Mouse (Mus musculus): ENCODE results near the gene Arhgef12. TPM values are rescaled to one million over a fixed set of nuclear protein-coding genes. Genes with fewer than 3 reads are reported as not detected.

The Arhgef12 gene
- polyA plus RNA-seq, 1 experiment: 6.9 TPM

- Histone ChIP-seq H3K27me3 (ENCODE audit: control insufficient read depth, insufficient read depth, low read length) (no peaks in the 10 kb centered on the region), H3K4me1 (ENCODE audit: control insufficient read depth, insufficient read depth, low read length) (no peaks in the 10 kb centered on the region), H3K36me3 (ENCODE audit: control insufficient read depth, insufficient read depth, low read length) (no peaks in the 10 kb centered on the region), H3K4me3 (ENCODE audit: control insufficient read depth, low read depth, low read length) (no peak overlapping the region), H3K27ac (ENCODE audit: control insufficient read depth, insufficient read depth, low read depth, low read length) (no peak overlapping the region)
- TF ChIP-seq POLR2A (IDR thresholded peaks at IDR 0.05; ENCODE audit: control insufficient read depth, low read depth, low read length) (no peak), CTCF (IDR thresholded peaks at IDR 0.05; ENCODE audit: control insufficient read depth, insufficient read depth, insufficient replicate concordance, low read depth, low read length) (no peak)
Measured at GRCm38 (mm10) chr9:43074611-43075010, 32.4 kb downstream of the Arhgef12 start.

- no peaks in the 10 kb centered on the region for H3K27me3 ChIP-seq (ENCODE audit: control insufficient read depth, insufficient read depth, low read length)
- no peak overlapping the region for H3K27ac ChIP-seq (ENCODE audit: control insufficient read depth, insufficient read depth, low read depth, low read length)
- TF ChIP-seq CTCF (IDR thresholded peaks at IDR 0.05; ENCODE audit: control insufficient read depth, insufficient read depth, insufficient replicate concordance, low read depth, low read length) (no peak), POLR2A (IDR thresholded peaks at IDR 0.05; ENCODE audit: control insufficient read depth, low read depth, low read length) (no peak)
- no peaks in the 10 kb centered on the region for H3K36me3 ChIP-seq (ENCODE audit: control insufficient read depth, insufficient read depth, low read length)
- no peak overlapping the region for H3K4me3 ChIP-seq (ENCODE audit: control insufficient read depth, low read depth, low read length)
- no peaks in the 10 kb centered on the region for H3K4me1 ChIP-seq (ENCODE audit: control insufficient read depth, insufficient read depth, low read length)
Measured at GRCm38 (mm10) chr9:43071741-43072140, 35.3 kb downstream of the Arhgef12 start.

GRCm38 (mm10) chr9:43071176-43071575, 35.9 kb downstream of the Arhgef12 start:
- H3K27me3 ChIP-seq (ENCODE audit: control insufficient read depth, insufficient read depth, low read length): no peaks in the 10 kb centered on the region
- TF ChIP-seq CTCF (IDR thresholded peaks at IDR 0.05; ENCODE audit: control insufficient read depth, insufficient read depth, insufficient replicate concordance, low read depth, low read length) (no peak), POLR2A (IDR thresholded peaks at IDR 0.05; ENCODE audit: control insufficient read depth, low read depth, low read length) (no peak)
- H3K4me3 ChIP-seq (ENCODE audit: control insufficient read depth, low read depth, low read length): no peak overlapping the region
- no peaks in the 10 kb centered on the region for H3K36me3 ChIP-seq (ENCODE audit: control insufficient read depth, insufficient read depth, low read length)
- H3K4me1 ChIP-seq (ENCODE audit: control insufficient read depth, insufficient read depth, low read length): no peaks in the 10 kb centered on the region
- H3K27ac ChIP-seq (ENCODE audit: control insufficient read depth, insufficient read depth, low read depth, low read length): no peak overlapping the region

- Histone ChIP-seq H3K27ac (ENCODE audit: control insufficient read depth, insufficient read depth, low read depth, low read length) (no peak overlapping the region), H3K27me3 (ENCODE audit: control insufficient read depth, insufficient read depth, low read length) (no peaks in the 10 kb centered on the region), H3K4me1 (ENCODE audit: control insufficient read depth, insufficient read depth, low read length) (no peaks in the 10 kb centered on the region), H3K4me3 (ENCODE audit: control insufficient read depth, low read depth, low read length) (no peak overlapping the region), H3K36me3 (ENCODE audit: control insufficient read depth, insufficient read depth, low read length) (no peaks in the 10 kb centered on the region)
- TF ChIP-seq CTCF (IDR thresholded peaks at IDR 0.05; ENCODE audit: control insufficient read depth, insufficient read depth, insufficient replicate concordance, low read depth, low read length) (no peak), POLR2A (IDR thresholded peaks at IDR 0.05; ENCODE audit: control insufficient read depth, low read depth, low read length) (no peak)
Measured at GRCm38 (mm10) chr9:43070566-43070965, 36.5 kb downstream of the Arhgef12 start.

GRCm38 (mm10) chr9:43070153-43070552, 36.9 kb downstream of the Arhgef12 start:
- TF ChIP-seq CTCF (IDR thresholded peaks at IDR 0.05; ENCODE audit: control insufficient read depth, insufficient read depth, insufficient replicate concordance, low read depth, low read length): no peak
- no peak for TF ChIP-seq POLR2A (IDR thresholded peaks at IDR 0.05; ENCODE audit: control insufficient read depth, low read depth, low read length)
- no peak overlapping the region for H3K27ac ChIP-seq (ENCODE audit: control insufficient read depth, insufficient read depth, low read depth, low read length)
- H3K4me3 ChIP-seq (ENCODE audit: control insufficient read depth, low read depth, low read length): no peak overlapping the region
- H3K36me3 ChIP-seq (ENCODE audit: control insufficient read depth, insufficient read depth, low read length): no peaks in the 10 kb centered on the region
- H3K4me1 ChIP-seq (ENCODE audit: control insufficient read depth, insufficient read depth, low read length): no peaks in the 10 kb centered on the region
- H3K27me3 ChIP-seq (ENCODE audit: control insufficient read depth, insufficient read depth, low read length): no peaks in the 10 kb centered on the region

- Histone ChIP-seq H3K27ac (ENCODE audit: control insufficient read depth, insufficient read depth, low read depth, low read length) (no peak overlapping the region), H3K36me3 (ENCODE audit: control insufficient read depth, insufficient read depth, low read length) (no peaks in the 10 kb centered on the region), H3K4me3 (ENCODE audit: control insufficient read depth, low read depth, low read length) (no peak overlapping the region), H3K27me3 (ENCODE audit: control insufficient read depth, insufficient read depth, low read length) (no peaks in the 10 kb centered on the region), H3K4me1 (ENCODE audit: control insufficient read depth, insufficient read depth, low read length) (no peaks in the 10 kb centered on the region)
- TF ChIP-seq CTCF (IDR thresholded peaks at IDR 0.05; ENCODE audit: control insufficient read depth, insufficient read depth, insufficient replicate concordance, low read depth, low read length) (no peak), POLR2A (IDR thresholded peaks at IDR 0.05; ENCODE audit: control insufficient read depth, low read depth, low read length) (no peak)
Measured at GRCm38 (mm10) chr9:43067896-43068295, 39.1 kb downstream of the Arhgef12 start.

GRCm38 (mm10) chr9:43065231-43065630, 41.8 kb downstream of the Arhgef12 start:
- H3K27me3 ChIP-seq (ENCODE audit: control insufficient read depth, insufficient read depth, low read length): no peaks in the 10 kb centered on the region
- H3K27ac ChIP-seq (ENCODE audit: control insufficient read depth, insufficient read depth, low read depth, low read length): no peak overlapping the region
- H3K4me3 ChIP-seq (ENCODE audit: control insufficient read depth, low read depth, low read length): no peak overlapping the region
- H3K4me1 ChIP-seq (ENCODE audit: control insufficient read depth, insufficient read depth, low read length): no peaks in the 10 kb centered on the region
- H3K36me3 ChIP-seq (ENCODE audit: control insufficient read depth, insufficient read depth, low read length): no peaks in the 10 kb centered on the region
- TF ChIP-seq CTCF (IDR thresholded peaks at IDR 0.05; ENCODE audit: control insufficient read depth, insufficient read depth, insufficient replicate concordance, low read depth, low read length): no peak
- TF ChIP-seq POLR2A (IDR thresholded peaks at IDR 0.05; ENCODE audit: control insufficient read depth, low read depth, low read length): no peak

GRCm38 (mm10) chr9:43061545-43061944, 45.5 kb downstream of the Arhgef12 start:
- H3K36me3 ChIP-seq (ENCODE audit: control insufficient read depth, insufficient read depth, low read length): no peaks in the 10 kb centered on the region
- TF ChIP-seq POLR2A (IDR thresholded peaks at IDR 0.05; ENCODE audit: control insufficient read depth, low read depth, low read length) (no peak), CTCF (IDR thresholded peaks at IDR 0.05; ENCODE audit: control insufficient read depth, insufficient read depth, insufficient replicate concordance, low read depth, low read length) (no peak)
- no peak overlapping the region for H3K27ac ChIP-seq (ENCODE audit: control insufficient read depth, insufficient read depth, low read depth, low read length)
- no peaks in the 10 kb centered on the region for H3K4me1 ChIP-seq (ENCODE audit: control insufficient read depth, insufficient read depth, low read length)
- H3K4me3 ChIP-seq (ENCODE audit: control insufficient read depth, low read depth, low read length): no peak overlapping the region
- no peaks in the 10 kb centered on the region for H3K27me3 ChIP-seq (ENCODE audit: control insufficient read depth, insufficient read depth, low read length)
